Mouse (Mus musculus) embryo, embryonic 11 days (tissue): ENCODE results near the gene Rbp2.

Experiments
- DNase-seq: peaks from one replicate; pipeline ENCODE4 v3.0.0-alpha.2; 2015

Rbp2 gene

GRCm38 (mm10) chr9:98524786-98525542 lies 39.0 kb downstream of the Rbp2 start:
- DNase-seq = peak; percentile 34

DNA sequence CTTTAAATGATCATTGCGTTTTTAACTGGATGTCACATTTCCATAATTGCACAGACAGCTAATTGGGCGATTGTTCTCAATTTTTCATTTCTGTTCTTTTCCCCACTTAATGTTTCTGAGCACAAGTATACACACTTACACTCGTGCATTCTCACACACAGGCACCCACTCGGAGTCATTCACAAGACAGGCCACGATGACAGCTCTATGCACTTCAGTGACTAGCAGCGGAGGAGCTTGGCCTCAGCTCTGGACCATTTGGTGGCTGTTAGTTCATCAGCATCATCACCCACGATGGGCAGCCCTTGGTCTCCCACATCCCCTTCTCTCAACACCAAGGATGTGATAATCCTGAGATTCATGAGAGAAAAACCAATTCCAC lies 39.6 kb downstream of the Rbp2 start:
- no peak for DNase-seq

DNA sequence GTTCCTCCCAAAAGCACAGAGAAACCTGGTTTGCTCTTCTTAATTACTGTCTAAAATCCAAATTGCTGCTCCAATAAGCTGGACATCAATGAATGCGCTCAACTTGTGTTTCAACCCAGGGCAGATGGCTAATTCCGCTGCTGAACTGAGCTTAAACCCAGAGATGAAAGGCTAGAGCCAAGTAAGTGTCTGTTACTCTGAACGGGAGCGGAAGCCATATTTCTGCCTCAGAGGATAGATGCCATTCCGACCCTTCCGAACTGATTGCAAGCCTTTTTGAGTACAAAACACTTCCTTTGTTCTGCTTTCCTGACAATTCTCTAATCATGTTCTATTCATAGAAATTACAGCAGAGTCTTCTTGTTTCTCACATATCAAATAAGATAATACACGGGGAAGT lies 41.3 kb downstream of the Rbp2 start:
- DNase-seq = no peak

- no peak for DNase-seq
Observed at GRCm38 (mm10) chr9:98529776-98530175, 43.9 kb downstream of the Rbp2 start.

DNA sequence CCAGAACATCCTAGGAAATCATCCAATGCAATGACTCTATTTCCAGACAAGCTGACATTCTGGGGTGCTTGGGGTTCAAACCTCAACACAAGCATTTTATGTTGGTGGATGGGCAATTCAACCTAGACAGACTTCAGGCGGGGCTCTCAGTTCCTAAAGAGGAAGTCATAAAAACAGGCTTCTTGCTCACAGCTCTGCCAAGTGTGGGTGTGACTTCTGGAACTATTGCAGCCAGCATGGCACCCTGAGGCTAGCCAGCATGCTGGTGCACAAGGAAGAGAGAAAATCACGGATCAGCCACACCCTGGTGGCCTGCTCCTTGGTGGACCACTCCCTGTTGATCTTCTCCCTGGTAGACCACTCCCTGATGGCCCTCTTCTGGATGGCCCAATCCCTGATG lies 45.1 kb downstream of the Rbp2 start:
- DNase-seq = no peak

DNA sequence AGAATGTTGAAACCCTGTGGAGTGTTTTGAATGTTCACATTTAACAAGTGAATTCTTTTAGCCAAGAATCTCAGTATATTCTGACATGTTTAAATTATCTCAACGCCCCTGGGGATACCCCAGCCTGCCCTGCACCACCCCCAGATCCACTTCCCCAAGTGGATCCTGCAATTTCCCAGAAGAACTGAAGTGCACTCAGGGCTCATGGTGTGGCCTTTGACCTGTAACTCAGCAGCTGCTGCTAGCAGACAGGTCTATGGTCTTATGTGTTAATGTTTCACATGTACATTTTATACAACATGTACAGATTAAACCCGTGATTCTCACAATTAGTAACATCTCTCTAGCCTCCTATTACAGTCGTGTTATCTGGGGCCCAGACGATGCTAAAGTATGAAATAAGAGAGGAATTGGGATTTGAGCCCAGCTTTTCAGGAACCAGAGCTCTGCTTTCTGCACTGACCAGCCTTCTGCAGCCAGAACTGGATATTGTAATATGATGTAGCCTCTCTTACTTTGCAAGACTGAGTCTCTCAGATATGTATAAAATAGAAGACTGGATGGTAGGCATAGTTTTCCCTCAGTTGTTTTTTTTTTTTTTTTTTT lies 48.9 kb downstream of the Rbp2 start:
- peak; percentile 18 for DNase-seq

GRCm38 (mm10) chr9:98535763-98536162 lies 49.8 kb downstream of the Rbp2 start:
- no peak for DNase-seq

- DNase-seq = peak; percentile 54
Observed at GRCm38 (mm10) chr9:98538017-98538712, 52.2 kb downstream of the Rbp2 start.

DNA sequence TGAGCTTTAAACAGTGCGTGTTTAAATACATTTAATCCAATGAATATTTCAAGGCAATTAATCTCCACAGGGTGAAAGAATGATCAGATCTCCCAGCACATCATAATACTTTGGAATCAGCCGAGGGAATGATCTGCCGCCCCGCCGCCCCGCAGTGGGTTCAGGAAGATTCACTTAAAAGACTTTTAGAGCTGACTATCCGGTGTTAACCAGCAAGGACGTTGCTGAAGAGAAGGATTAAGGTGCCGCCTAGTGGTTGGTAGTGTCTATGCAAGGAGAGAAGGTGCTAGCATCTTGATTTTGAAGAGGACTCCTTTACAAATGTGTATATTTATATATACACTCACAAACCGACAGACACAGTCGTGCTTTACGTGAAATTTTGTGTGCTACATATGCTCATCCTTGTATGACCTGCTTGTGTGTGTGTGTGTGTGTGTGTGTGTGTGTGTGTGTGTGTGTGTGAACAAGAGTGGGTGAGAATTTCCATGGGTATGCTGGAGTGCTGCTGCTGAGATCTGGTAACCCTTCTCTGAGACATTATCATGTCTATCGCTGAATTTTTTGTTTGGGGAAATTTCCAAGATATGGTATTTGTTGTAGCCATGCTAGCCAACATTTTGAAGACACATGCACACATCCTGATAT lies 52.9 kb downstream of the Rbp2 start:
- DNase-seq = peak; percentile 87

GRCm38 (mm10) chr9:98544042-98544441 lies 58.1 kb downstream of the Rbp2 start:
- no peak for DNase-seq
